Mouse (Mus musculus) mouse trophoblast stem cell (cell line): Measurements from ENCODE around the gene Smim27.

Source experiments
- in situ Hi-C, 2 experiments: fragments of 300-500 bp; cut with MseI, MboI; formaldehyde crosslinking; loops; 2 replicates in 1 of 2; 3 replicates in 1 of 2; pipeline ENCODE4 v1.15.1; 2025

The Smim27 gene

GRCm38 (mm10) chr4:40269430-40270032, at the start of gene Smim27, which contains the start of gene Topors:
Gene Smim27 (plus strand): TSS chr4:40269579.
Gene Topors (minus strand): TSS chr4:40269850.
- in situ Hi-C loops: no loop called here

GRCm38 (mm10) chr4:40220437-40220836, 48.9 kb upstream of the Smim27 start:
- in situ Hi-C loops: no loop called here

- in situ Hi-C loops: no loop called here
Observed at GRCm38 (mm10) chr4:40221004-40221760, 48.2 kb upstream of the Smim27 start.

- in situ Hi-C loops: no loop called here
Observed at GRCm38 (mm10) chr4:40221876-40222585, 47.3 kb upstream of the Smim27 start.

DNA sequence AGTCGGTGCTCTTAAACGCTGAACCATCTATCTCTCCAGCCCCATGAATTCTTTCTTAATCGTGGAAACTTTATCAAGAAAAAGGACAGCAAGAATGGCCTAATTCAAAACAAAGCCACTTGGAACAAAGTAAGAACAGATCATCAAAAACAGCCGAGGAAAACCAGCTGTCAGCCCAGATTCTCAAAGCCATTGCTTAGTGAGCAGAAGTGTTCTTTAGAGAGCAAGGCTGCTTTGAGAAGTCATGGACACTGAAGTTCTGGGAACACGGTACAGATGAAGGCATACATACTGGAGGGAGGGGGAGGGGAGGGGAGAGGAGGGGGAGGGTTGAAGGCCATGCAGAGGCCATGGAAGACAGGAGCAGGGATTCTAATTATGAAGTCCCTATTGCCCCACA, 43.3 kb upstream of the Smim27 start:
- in situ Hi-C loops: no loop called here

GRCm38 (mm10) chr4:40227131-40227530, 42.2 kb upstream of the Smim27 start:
- in situ Hi-C loops: no loop called here

DNA sequence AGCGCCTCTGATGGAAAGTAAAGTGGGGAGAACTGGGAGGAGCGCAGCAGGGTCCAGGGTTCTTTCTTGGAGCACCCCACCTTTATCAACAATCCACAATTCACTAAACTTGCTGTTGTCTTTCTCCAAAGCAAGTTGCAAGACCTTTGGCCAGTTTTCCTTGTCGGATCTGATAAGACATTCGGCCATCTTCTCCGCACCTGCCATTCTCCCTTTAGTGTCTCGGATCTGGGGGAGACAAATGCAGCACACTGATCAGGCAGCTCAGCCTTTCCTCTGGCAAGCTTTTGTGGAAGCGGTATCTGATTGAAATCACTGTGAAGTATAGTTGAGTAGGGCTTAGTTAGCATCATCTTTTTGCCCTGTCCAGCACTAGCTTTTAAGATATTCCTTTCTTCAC, 41.5 kb upstream of the Smim27 start:
- in situ Hi-C loops: no loop called here

- in situ Hi-C loops: no loop called here
Observed at GRCm38 (mm10) chr4:40229723-40230122, 39.7 kb upstream of the Smim27 start.

DNA sequence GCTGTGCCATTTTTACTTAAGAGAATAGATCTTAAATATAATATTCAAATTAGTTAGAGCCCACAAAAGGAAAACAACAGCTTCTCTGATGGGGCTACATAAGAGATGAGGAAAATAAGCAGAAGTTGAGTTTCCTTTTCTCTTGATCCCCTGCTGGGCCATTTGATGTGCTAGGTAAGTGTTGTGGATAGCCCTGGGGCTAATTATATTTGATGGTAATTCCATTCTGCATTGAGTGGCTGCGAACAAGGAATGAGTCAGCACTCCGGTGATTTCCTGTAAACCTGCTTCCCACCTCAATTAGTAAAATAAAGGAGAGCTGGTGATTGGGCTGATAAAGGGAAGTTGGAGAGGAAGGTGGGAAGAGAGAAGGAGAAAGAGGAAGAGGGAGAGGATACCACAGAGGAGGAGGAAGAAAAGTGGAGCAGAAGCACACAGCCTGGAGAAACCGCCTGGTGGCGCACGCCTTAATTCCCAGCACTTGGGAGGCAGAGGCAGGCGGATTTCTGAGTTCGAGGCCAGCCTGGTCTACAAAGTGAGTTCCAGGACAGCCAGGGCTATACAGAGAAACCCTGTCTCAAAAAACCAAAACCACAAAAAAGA, 36.2 kb upstream of the Smim27 start:
- in situ Hi-C loops: no loop called here

- in situ Hi-C loops: no loop called here
Observed at GRCm38 (mm10) chr4:40234256-40234655, 35.1 kb upstream of the Smim27 start.

DNA sequence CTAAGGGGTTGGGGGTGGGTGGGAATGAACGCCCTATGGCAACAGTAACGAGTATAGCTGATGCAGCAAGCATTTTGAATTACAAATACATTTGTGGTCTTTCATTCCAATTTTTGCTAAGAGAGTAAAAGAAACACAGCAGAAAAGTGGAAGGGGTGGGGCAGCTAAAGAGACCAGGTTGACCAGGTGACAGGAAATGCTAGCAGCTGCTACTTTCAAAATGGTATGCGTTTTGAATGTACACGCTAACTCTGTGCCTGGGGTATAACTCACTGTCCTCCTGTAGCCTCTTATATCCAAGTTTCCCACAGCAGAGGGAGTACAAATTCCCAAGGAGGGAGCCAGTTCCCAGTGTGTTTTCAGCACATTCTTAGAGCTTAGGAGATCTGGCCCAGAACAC, 32.5 kb upstream of the Smim27 start:
- in situ Hi-C loops: no loop called here

- in situ Hi-C loops: no loop called here
Observed at GRCm38 (mm10) chr4:40238483-40239408, 30.6 kb upstream of the Smim27 start.

DNA sequence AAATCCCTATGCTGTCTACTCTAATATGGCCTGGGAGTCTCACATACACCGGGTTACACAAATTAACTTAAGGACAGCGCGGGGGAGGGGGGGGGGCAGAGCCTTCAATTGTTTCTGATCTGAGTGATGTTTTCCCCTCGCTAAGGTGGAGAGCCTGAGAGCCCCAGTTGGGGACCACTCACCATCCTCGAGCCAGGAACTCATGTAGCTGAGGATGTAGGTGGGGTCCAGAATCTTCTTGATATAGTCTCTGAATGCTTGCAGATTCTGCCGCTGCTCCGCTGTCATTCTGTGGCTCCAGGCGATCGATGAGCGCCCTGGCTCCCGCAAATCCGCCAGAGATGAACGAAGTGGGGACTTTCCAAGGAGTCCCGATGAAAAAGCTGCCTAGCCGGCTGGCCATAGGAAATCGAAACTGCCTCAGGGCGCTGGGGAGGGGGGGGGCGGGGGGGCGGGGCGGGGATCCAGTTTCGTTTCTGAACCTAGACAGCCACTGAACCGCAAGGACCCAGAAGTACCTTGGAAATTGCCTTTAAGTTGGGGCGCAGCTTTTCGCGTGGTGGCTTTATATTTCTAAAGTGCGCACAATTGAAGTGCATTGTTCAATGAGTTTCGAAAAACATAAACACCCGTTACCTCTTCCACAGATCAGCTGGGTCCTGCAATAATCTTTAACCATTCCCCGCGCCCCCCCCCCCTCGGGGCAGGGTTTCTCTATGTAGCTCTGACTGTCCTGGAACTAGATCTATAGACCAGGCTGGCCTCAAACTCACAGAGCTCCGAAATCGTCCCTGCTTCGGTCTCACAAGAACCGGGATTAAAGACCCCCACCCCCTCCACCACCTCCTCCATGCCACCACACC, 29.7 kb upstream of the Smim27 start, which contains the start of gene Ddx58:
Gene Ddx58, minus strand, starts transcription at position 420 of the 863 bp plus-strand sequence.
- in situ Hi-C loops: no loop called here

DNA sequence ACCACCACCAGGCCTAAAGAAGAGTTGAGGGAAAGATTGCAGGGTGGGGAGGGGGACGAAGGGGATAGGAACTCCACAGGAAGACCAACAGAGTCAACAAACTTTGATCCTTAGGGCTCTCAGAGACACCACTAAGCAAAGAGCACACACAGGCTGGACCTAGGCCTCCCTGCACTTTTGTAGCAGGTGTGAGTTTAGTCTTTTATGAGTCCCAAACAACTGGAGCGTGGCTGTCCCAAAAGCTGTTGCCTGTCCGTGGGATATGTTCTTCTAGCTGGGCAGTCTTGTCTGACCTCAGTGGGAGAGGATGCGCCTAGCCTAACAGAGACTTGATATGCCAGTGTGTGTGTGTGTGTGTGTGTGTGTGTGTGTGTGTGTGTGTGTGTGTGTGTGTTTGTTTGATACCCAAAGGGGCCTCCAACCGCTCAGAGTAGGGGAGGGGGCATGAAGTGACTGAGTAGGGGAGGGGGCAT, 29.1 kb upstream of the Smim27 start:
- in situ Hi-C loops: no loop called here

GRCm38 (mm10) chr4:40241928-40242327, 27.5 kb upstream of the Smim27 start:
- in situ Hi-C loops: no loop called here

- in situ Hi-C loops: no loop called here
Observed at GRCm38 (mm10) chr4:40243006-40243405, 26.4 kb upstream of the Smim27 start.

DNA sequence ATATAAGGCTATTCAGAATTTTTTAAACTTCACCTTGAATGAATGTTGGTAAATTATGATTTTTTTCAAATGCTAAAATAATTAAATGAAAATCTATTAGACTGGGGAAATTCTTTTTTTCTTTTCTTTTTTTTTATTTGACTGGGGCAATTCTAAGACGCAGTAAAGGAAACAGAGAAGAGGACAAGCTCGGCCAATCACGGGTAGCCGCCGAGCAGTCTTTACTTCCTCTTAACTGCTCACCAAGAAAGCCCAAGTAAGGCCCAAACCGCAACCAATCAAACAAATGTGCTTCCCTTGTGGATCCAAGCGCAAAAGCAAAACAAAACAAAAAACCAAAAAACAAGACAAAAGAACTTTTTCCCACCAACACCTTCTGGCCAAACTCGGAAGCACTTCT, 25.3 kb upstream of the Smim27 start:
- in situ Hi-C loops: no loop called here

DNA sequence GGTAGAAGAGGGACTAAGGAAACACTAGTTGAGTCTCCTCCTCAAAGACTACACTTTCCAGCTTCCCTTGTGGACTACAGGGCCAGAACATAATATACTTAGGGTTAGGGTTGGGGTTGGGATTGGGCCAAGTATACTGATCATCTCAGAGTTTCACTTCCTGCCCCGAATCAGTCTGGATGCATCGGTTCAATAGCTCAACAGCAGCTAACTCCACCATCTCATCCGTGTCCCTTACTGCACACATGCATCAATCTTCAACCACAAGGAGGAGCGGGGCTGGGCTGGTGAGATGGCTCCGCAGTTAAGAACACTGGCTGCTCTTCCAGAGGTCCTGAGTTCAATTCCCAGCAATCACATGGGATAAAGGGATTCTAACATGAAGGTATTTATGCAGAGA, 18.4 kb upstream of the Smim27 start:
- in situ Hi-C loops: no loop called here

- in situ Hi-C loops: no loop called here
Observed at GRCm38 (mm10) chr4:40253766-40254165, 15.6 kb upstream of the Smim27 start.
